24 mouse cellular contexts compared by ENCODE assay signal in the genomic region with DNA sequence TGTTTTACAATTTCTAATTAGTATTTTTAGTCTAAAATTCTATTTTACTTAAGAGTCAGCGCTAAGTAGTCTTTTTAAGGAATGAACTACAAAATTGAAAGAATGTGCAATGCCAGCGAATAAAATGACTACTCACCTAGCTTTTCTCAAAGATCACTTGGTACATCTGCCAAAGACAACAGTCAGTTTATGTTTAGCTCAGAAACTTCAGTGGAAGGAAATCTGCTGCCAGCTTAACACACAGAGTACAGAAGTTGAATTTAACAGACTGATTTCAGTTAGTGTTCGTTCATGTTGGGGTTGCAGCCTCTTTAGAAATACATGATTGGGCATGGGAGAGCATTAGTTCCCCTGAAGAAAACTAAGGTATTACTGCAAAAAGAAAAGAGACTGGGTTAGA. TPM values are rescaled to one million over a fixed set of nuclear protein-coding genes. Genes with fewer than 3 reads are reported as not detected.
DNase-seq lines count a peak whose midpoint lies in the region; ATAC-seq and TF ChIP-seq lines count a peak whose summit lies in the region.
"Had no signal": no experiment of that assay in that cellular context is flagged by ENCODE, and none has a peak within 500 bp of the region (broad histone marks: within the 10 kb centered on the region; RNA-seq: fewer than 3 reads in every experiment).

No protein-coding gene starts in this region.

- no peak overlapping the region for H3K4me3 ChIP-seq in kidney, adult 2 months (ENCODE audit: insufficient read depth, low read depth, low read length)
- no peak overlapping the region for H3K4me3 ChIP-seq in kidney, embryonic 16.5 days (ENCODE audit: low read length)
- no peak overlapping the region for H3K4me3 ChIP-seq in kidney, embryonic 15.5 days (replicated peaks)
- peak overlapping the region; percentile 7; the same call in 1 of the 2 replicates for H3K4me3 ChIP-seq in liver, adult 2 months (ENCODE audit: insufficient read depth, low read depth, low read length)
- no peak overlapping the region for H3K4me3 ChIP-seq in liver, embryonic 12.5 days
- H3K4me3 ChIP-seq: embryonic facial prominence, embryonic 10.5 days; embryonic facial prominence, embryonic 12.5 days; forebrain, embryonic 13.5 days; forebrain, embryonic 15.5 days had no signal

- no peak overlapping the region for H3K9ac ChIP-seq in kidney, embryonic 16.5 days (replicated peaks; ENCODE audit: low read length)
- H3K9ac ChIP-seq in kidney, embryonic 15.5 days, result no peak overlapping the region
- H3K9ac ChIP-seq in liver, adult 2 months (ENCODE audit: low read depth, low read length), result no peak overlapping the region
- no peak overlapping the region for H3K9ac ChIP-seq in liver, embryonic 12.5 days
- H3K9ac ChIP-seq: embryonic facial prominence, embryonic 12.5 days; forebrain, embryonic 13.5 days; forebrain, embryonic 15.5 days had no signal

- DNase-seq in kidney, adult 2 months, result peak; percentile 84
- peak; percentile 57 for DNase-seq in kidney, postnatal 14 days
- DNase-seq in liver, adult 2 months (ENCODE audit: extremely low read depth, low read depth, low spot score), result peak; percentile 93
- DNase-seq: adrenal gland, adult 8-10 months; adrenal gland, postnatal 14 days; adrenal gland, postnatal 36 days; B cell, adult 2 months; cerebellum, adult 11-12 months; cerebellum, adult 2 months; cerebellum, adult 9-10 months; cerebellum, postnatal 10 days; cerebellum, postnatal 25 days had no signal

- peak overlapping the region; percentile 55 for H3K27ac ChIP-seq in kidney, adult 2 months (ENCODE audit: insufficient read depth, low read depth, low read length)
- no peak overlapping the region for H3K27ac ChIP-seq in kidney, embryonic 16.5 days (ENCODE audit: low read length)
- H3K27ac ChIP-seq in kidney, embryonic 15.5 days, result no peak overlapping the region
- H3K27ac ChIP-seq in liver, adult 2 months (replicated peaks; ENCODE audit: insufficient read depth, low read depth, low read length), result no peak overlapping the region
- H3K27ac ChIP-seq in liver, embryonic 12.5 days, result no peak overlapping the region
- H3K27ac ChIP-seq: embryonic facial prominence, embryonic 10.5 days; embryonic facial prominence, embryonic 12.5 days; forebrain, embryonic 13.5 days; forebrain, embryonic 15.5 days had no signal

- TF ChIP-seq CTCF in kidney, adult 2 months (conservative IDR thresholded peaks at IDR 0.05; ENCODE audit: insufficient read depth, insufficient read length, low read depth, low read length), result no peak
- no peak for TF ChIP-seq CTCF in liver, adult 2 months (IDR thresholded peaks at IDR 0.05; ENCODE audit: low read depth, low read length)

- H3K27me3 ChIP-seq in kidney, adult 2 months (replicated peaks; ENCODE audit: control insufficient read depth, insufficient read depth, low read length), result no peaks in the 10 kb centered on the region
- H3K27me3 ChIP-seq in kidney, embryonic 16.5 days (ENCODE audit: insufficient read depth, low read length), result no peaks in the 10 kb centered on the region
- H3K27me3 ChIP-seq in kidney, embryonic 15.5 days, result no peaks in the 10 kb centered on the region
- no peaks in the 10 kb centered on the region for H3K27me3 ChIP-seq in liver, adult 2 months (ENCODE audit: control insufficient read depth, insufficient read depth, low read length)
- no peaks in the 10 kb centered on the region for H3K27me3 ChIP-seq in liver, embryonic 12.5 days (replicated peaks)
- H3K27me3 ChIP-seq: CH12.LX; embryonic facial prominence, embryonic 12.5 days; forebrain, embryonic 13.5 days; forebrain, embryonic 15.5 days; Patski had no signal

- no peaks in the 10 kb centered on the region for H3K9me3 ChIP-seq in kidney, embryonic 16.5 days (ENCODE audit: low read length)
- H3K9me3 ChIP-seq in kidney, embryonic 15.5 days (replicated peaks), result no peaks in the 10 kb centered on the region
- H3K9me3 ChIP-seq in liver, embryonic 12.5 days (replicated peaks), result no peaks in the 10 kb centered on the region
- H3K9me3 ChIP-seq: embryonic facial prominence, embryonic 10.5 days; embryonic facial prominence, embryonic 12.5 days; forebrain, embryonic 13.5 days; forebrain, embryonic 15.5 days; G1E had no signal

- H3K4me2 ChIP-seq in kidney, embryonic 16.5 days (replicated peaks; ENCODE audit: low read depth, low read length), result no peak overlapping the region
- H3K4me2 ChIP-seq in kidney, embryonic 15.5 days, result no peak overlapping the region
- no peak overlapping the region for H3K4me2 ChIP-seq in liver, embryonic 12.5 days
- H3K4me2 ChIP-seq: embryonic facial prominence, embryonic 12.5 days; forebrain, embryonic 13.5 days; forebrain, embryonic 15.5 days had no signal

- TF ChIP-seq POLR2A in kidney, adult 2 months (IDR thresholded peaks at IDR 0.05; ENCODE audit: low read depth, low read length), result no peak
- TF ChIP-seq POLR2A in liver, adult 2 months (IDR thresholded peaks at IDR 0.05; ENCODE audit: extremely low read depth, insufficient read depth, low read length), result no peak

- ATAC-seq in kidney, embryonic 16.5 days (ENCODE audit: low FRiP score, low TSS enrichment), result no peak
- no peak for ATAC-seq in kidney, embryonic 15.5 days (replicated peaks; ENCODE audit: low FRiP score)
- ATAC-seq in liver, embryonic 12.5 days, result no peak
- ATAC-seq: activated CD4-positive, CD25-positive, alpha-beta regulatory T cell, adult 4 months; CD4-positive, CD25-positive, alpha-beta regulatory T cell, adult 4 months; forebrain, embryonic 13.5 days; forebrain, embryonic 15.5 days; Patski had no signal

- H3K79me2 ChIP-seq in liver, adult 2 months (ENCODE audit: control insufficient read depth, insufficient read depth, low read length), result peaks cover 27% of the 10 kb centered on the region

- WGBS in kidney, adult 2 months, result 42% methylated on average over 3 of the region's 3 CpGs
- WGBS in kidney, embryonic 16.5 days, result 89% methylated on average over 3 of the region's 3 CpGs
- 94% methylated on average over 3 of the region's 3 CpGs for WGBS in kidney, embryonic 15.5 days
- WGBS in liver, adult 2 months, result 29% methylated on average over 3 of the region's 3 CpGs
- 83% methylated on average over 3 of the region's 3 CpGs for WGBS in liver, embryonic 12.5 days (ENCODE audit: insufficient replicate concordance)

- H3K4me1 ChIP-seq in kidney, adult 2 months (ENCODE audit: control insufficient read depth, insufficient read depth, low read length), result peaks cover 30% of the 10 kb centered on the region
- H3K4me1 ChIP-seq in kidney, embryonic 16.5 days (ENCODE audit: insufficient read depth, low read length), result peaks cover 13% of the 10 kb centered on the region
- peaks cover 13% of the 10 kb centered on the region; the same call in 1 of the 2 replicates for H3K4me1 ChIP-seq in kidney, embryonic 15.5 days
- peaks cover 24% of the 10 kb centered on the region for H3K4me1 ChIP-seq in liver, adult 2 months (ENCODE audit: control insufficient read depth, insufficient read depth, low read length)
- peaks cover 13% of the 10 kb centered on the region; the same call in 1 of the 2 replicates for H3K4me1 ChIP-seq in liver, embryonic 12.5 days
- H3K4me1 ChIP-seq: embryonic facial prominence, embryonic 12.5 days; forebrain, embryonic 13.5 days; forebrain, embryonic 15.5 days had no signal

- no peaks in the 10 kb centered on the region for H3K36me3 ChIP-seq in kidney, adult 2 months (ENCODE audit: control insufficient read depth, insufficient read depth, low read length)
- 0 out of 2 replicates have a peak, but pooled peaks cover 7% of the 10 kb centered on the region for H3K36me3 ChIP-seq in kidney, embryonic 16.5 days (ENCODE audit: insufficient read depth, low read length)
- H3K36me3 ChIP-seq in kidney, embryonic 15.5 days, result peaks cover 17% of the 10 kb centered on the region
- H3K36me3 ChIP-seq in liver, adult 2 months (ENCODE audit: control insufficient read depth, insufficient read depth, low read length), result no peaks in the 10 kb centered on the region
- H3K36me3 ChIP-seq in liver, embryonic 12.5 days, result peaks cover 25% of the 10 kb centered on the region

RNA-seq across cellular contexts. Expression of a gene that starts 25.4 kb away (rescaled TPM):
- 67.0 and 72.0 TPM in 2 replicates for polyA plus RNA-seq in kidney, adult 2 months (2012; rRNA removed)
- polyA plus RNA-seq in kidney, embryonic 16.5 days (2015; fragmentation: Nextera tagmentation; extraction: Ambion mirVana), result 46.6 and 53.6 TPM in 2 replicates
- 45.4 TPM in 2 replicates for polyA plus RNA-seq in kidney, embryonic 15.5 days (2015; fragmentation: Nextera tagmentation; extraction: Ambion mirVana)
- total RNA-seq in liver, adult 2 months (2014; rRNA removed), result 54.8 and 57.8 TPM in 2 replicates
- polyA plus RNA-seq in liver, adult 2 months (2012; rRNA removed), result 28.0 and 28.2 TPM in 2 replicates
- 25.8 and 25.9 TPM in 2 replicates for polyA plus RNA-seq in liver, embryonic 12.5 days (2016; fragmentation: Nextera tagmentation; extraction: Ambion mirVana)
